9 mouse cellular contexts compared by ENCODE assay signal in the genomic region with DNA sequence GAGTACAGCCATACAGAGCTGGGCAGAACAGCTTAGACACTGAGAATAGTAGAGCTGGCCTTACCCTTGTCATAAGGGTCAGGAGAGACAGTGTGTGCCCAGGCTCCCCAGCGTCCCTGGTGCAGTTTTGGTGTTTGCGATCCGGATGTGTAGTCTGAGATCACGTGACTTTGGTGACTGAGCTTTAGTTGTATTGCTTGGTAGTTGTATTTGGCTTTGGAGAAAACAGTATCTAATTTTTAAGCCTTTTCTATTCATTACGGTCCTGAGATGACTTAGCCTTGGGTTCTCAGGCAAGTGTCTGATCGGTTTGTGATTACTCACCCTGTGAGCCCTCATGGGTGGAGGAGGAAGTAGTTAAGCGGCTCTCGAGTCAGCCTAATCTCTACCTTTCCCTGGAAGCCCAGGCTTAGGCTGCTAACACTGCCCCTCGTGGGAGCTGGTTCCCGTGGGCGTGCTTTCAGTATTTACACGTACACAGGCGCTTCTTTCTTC. TPM values are rescaled to one million over a fixed set of nuclear protein-coding genes. Genes with fewer than 3 reads are reported as not detected.
DNase-seq lines count a peak whose midpoint lies in the region; ATAC-seq lines count a peak whose summit lies in the region.
"Had no signal": no experiment of that assay in that cellular context is flagged by ENCODE, and none has a peak within 500 bp of the region (broad histone marks: within the 10 kb centered on the region; RNA-seq: fewer than 3 reads in every experiment).

No protein-coding gene starts in this region.

- WGBS in forebrain, embryonic 13.5 days, result 80% methylated on average over 13 of the region's 13 CpGs

- no peak for ATAC-seq in forebrain, embryonic 13.5 days
- ATAC-seq: hindbrain, embryonic 16.5 days had no signal

- H3K9me3 ChIP-seq in forebrain, embryonic 13.5 days (replicated peaks), result no peaks in the 10 kb centered on the region

- peak; percentile 27 for DNase-seq in adrenal gland, adult 2 months
- no peak for DNase-seq in adrenal gland, adult 18-20 months (ENCODE audit: low spot score in 2 of 2)
- DNase-seq in urinary bladder, postnatal 14 days (ENCODE audit: low spot score), result peak; percentile 32
- no peak for DNase-seq in urinary bladder, postnatal 36 days (ENCODE audit: low spot score in 2 of 2)
- DNase-seq in lung, postnatal 14 days, result peak; percentile 16
- no peak for DNase-seq in neural tube, embryonic 10.5 days (ENCODE audit: extremely low spot score, low spot score)
- DNase-seq in thymus, postnatal 14 days, result no peak

- no peak overlapping the region for H3K4me3 ChIP-seq in forebrain, embryonic 13.5 days

- no peak overlapping the region for H3K4me2 ChIP-seq in forebrain, embryonic 13.5 days

- 0 out of 2 replicates have a peak, but pooled peaks cover 1% of the 10 kb centered on the region for H3K4me1 ChIP-seq in forebrain, embryonic 13.5 days

- H3K9ac ChIP-seq in forebrain, embryonic 13.5 days, result no peak overlapping the region

- H3K36me3 ChIP-seq in forebrain, embryonic 13.5 days (ENCODE audit: poor library complexity, severe bottlenecking), result no peaks in the 10 kb centered on the region

- H3K27me3 ChIP-seq in forebrain, embryonic 13.5 days, result no peaks in the 10 kb centered on the region

- no peak overlapping the region for H3K27ac ChIP-seq in forebrain, embryonic 13.5 days

RNA-seq across cellular contexts. Expression of a gene that starts 6.1 kb away (rescaled TPM):
- total RNA-seq in adrenal gland, adult 2 months (2021), result 10 to 100 TPM; 11.8 to 15.7 TPM
- 2.2 TPM in 2 replicates for polyA plus RNA-seq in adrenal gland, adult 2 months (2012; rRNA removed)
- 10 to 100 TPM in 1 of 2 experiments, 1 to 10 TPM in 1; 9.6 to 14.3 TPM for total RNA-seq in adrenal gland, adult 18-20 months (2021)
- polyA plus RNA-seq in forebrain, embryonic 13.5 days (2015; fragmentation: Nextera tagmentation; extraction: Ambion mirVana), result 13.9 and 14.6 TPM in 2 replicates

Comparison
In these comparisons a context has a peak if more than half of its experiments do, and no peak if none do; other contexts are left out.
1. DNase-seq: peak in adrenal gland, adult 2 months (single experiment), urinary bladder, postnatal 14 days (single experiment) and lung, postnatal 14 days (single experiment); none in adrenal gland, adult 18-20 months (0 of 2), urinary bladder, postnatal 36 days (0 of 2), neural tube, embryonic 10.5 days (single experiment) and thymus, postnatal 14 days (single experiment).